Mouse (Mus musculus): ENCODE data around the gene Tsc2. TPM values are rescaled to one million over a fixed set of nuclear protein-coding genes. Genes with fewer than 3 reads are reported as not detected.
"Not testable (repeated sequence)": the region's sequence is repeated elsewhere in the genome, so short reads cannot be mapped to it uniquely, and the experiment has no call there.

The Tsc2 gene
- total RNA-seq (2021): 100 to 1,000 TPM in 1 of 2 experiments, 10 to 100 TPM in 1; 83.2 to 105 TPM
- long read RNA-seq, experiment 1, full-length matches to known transcripts: 21 of 155 reads
- long read RNA-seq, experiment 1, partial matches to known transcripts: 80 of 155 reads
- long read RNA-seq, experiment 1, other reads (novel, unspliced or antisense): 54 of 155 reads
- long read RNA-seq, experiment 2, full-length matches to known transcripts: 13 of 95 reads
- long read RNA-seq, experiment 2, partial matches to known transcripts: 55 of 95 reads
- long read RNA-seq, experiment 2, other reads (novel, unspliced or antisense): 27 of 95 reads

DNA sequence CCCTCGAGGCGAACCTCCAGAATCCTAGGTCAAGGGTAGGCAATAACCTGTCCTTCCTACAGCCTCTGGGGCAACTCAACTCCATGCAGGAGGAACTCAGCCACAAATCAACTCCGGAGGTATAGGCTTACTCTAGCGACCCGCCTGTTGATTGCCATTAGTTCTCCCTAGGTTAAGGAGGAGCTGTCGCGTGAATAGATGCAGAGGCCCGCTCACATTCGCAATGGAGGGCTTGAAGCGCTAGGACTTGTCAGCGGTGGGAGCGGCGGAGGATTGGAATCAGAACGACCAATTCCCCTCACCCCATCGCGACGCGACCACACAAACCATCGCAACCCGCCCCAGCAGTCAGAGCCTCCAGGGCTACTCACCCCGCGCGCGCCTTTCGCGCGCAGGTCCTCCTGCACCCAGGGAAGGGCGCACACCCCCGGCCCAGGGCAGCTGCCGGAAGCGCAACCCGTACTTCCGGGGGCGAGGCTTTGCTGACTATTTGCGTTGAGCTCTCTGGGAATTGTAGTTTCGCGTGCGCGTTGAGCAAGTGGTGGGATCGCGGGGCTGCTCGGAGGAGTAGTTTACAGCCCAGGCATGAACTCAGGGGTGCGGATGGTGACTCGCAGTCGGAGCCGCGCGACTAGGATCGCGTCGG is at the start of gene Tsc2, which contains the start of gene Nthl1:
Tsc2 (minus strand) TSS at position 464 of the 646 bp plus-strand sequence.
Nthl1 (plus strand) TSS at position 514 of the 646 bp plus-strand sequence.
- peak; percentile 82 for DNase-seq (ENCODE audit: low spot score)

DNA sequence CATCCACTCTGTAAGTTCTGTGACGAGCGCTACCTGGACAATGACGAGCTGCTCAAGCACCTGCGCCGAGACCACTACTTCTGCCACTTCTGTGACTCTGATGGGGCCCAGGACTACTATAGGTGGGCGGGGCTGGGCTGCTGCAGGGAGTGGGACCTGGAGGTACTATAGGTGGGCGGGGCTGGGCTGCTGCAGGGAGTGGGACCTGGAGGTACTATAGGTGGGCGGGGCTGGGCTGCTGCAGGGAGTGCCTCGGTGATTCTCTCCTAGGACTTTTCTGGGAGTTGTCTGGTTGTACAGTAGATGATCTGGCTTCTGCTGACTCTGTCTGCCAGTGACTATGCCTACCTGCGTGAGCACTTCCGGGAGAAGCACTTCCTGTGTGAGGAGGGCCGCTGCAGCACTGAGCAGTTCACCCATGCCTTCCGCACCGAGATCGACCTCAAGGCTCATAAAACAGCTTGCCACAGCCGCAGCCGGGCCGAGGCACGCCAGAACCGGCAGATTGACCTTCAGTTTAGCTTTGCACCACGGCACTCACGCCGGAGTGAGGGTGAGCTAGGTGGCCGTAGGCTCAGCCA is 45.2 kb upstream of the Tsc2 start:
- DNase-seq (ENCODE audit: low spot score): no peak

DNA sequence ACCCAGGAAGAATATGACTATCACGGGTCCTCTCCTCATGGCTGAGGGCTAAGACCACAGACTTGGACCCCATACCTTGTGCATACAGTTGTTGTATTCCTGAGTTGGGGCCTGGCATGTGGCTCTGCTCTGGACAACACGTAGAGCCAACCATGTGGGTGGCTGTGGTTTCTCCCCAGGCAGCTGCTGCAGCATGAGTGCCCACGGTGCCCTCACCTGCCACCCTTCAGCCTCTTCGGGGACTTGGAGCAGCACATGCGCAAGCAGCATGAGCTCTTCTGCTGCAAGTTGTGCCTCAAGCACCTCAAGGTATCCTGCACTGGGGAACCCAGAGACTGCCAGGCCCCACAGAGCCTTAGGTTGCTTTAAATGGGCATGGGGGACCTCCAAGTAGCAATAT is 44.4 kb upstream of the Tsc2 start:
- DNase-seq (ENCODE audit: low spot score): no peak

DNA sequence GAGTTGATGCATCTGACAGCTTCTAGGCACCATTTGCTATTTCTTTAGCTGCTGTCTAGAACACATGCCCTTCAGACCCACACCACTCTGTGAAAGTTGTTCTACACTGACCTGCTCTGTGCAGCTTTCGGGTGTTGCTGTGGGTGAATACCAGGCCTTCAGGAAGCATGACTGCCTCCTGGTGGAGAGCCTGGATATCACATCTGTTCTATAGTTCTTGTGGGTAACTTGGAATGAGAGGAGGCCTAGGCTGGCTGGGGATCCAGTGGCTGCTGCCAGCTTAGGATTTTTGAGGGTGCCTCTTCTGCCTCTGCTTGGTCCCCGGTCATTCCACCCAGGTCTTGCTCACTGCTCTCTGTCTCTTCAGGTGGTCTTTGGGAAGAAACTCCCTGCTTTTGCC is 43.8 kb upstream of the Tsc2 start:
- DNase-seq (ENCODE audit: low spot score): peak; percentile 63

DNA sequence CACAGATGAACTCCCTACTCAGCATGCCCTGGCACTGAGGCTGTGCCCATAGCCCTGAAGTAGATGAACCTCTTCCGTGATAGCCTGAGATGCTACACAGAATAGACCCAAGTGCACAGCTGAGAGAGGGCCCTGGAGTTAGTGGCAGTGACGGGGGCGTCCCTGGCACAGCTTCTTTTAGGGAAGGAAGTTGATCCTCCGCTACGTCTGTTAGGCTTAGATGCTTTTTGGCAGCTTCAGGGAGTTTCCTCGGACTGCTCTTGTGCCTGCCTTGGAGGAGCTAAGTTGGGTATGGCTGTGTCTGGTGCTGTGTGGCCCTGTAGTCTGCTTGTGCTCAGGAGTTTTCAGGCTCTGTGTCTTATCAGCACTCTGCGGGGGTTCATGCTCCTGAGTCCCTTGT is 41.8 kb upstream of the Tsc2 start:
- no peak for DNase-seq (ENCODE audit: low spot score)

DNA sequence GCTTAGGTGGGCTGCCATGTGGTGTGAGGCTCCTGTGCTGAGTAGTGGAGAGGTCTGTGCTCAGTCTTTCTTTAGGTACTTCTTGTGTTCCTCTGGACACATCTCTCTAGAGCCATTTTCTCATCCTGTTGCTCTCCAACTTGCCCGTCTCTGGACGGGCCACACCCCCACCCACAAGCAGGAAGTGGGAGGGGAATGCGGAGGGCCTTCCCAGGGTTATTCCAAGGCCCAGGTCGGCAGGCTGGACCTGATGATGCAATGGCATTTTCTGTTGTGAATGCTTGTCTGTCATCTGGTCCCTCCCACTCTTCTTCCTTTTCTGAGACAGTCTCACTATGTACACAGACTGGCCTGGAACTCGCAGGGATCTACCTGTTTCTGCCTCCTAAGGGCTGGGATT is 39.7 kb upstream of the Tsc2 start:
- DNase-seq (ENCODE audit: low spot score): peak; percentile 39

DNA sequence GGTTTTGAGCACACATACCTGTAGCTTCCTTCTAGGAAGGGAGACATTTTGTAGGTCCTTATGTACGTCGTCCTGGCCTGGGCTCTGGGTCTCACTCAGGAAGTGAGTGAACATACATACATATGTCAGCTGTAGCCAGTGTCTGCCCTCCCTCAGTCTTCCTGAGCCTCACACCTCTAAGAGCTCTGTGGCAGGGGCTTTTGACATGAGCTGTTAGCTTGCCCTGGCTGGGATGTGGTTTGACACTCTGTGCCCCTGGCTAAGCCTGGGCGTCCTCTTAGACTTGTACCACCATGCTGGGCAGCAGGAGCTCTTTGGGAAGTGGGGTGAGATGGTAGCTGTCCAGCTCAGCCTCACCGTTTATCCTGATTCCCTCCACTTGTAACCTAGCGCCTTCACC is 38.9 kb upstream of the Tsc2 start:
- no peak for DNase-seq (ENCODE audit: low spot score)

DNA sequence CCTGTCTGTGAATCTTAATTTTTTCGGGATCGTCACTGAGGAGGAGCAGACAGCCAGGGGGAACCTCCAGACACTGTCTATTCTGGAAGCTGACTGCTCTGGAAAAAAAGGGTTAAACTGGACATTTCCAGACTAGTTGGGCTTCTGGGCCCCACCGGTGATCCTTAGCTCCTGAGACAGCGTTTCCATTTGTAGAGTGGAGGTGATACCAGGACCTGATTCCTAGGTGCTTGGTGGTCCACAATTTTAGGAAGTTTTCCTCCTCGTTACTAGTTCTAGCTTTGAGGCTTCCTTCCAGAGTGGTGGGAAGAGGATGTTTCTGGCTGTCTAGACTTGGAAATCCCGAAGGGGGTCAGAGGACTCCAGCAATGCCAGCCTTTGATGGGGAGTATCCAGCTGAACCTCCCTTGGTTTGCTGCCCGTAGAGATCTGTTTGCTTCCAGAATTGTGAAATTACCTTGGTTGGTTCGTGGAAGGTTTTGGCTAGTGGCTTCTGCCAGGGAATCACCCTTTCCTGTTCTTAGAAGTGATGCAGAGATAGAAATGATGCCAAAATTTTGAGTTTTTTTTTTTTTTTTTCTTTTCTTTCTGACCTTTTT is 37.9 kb upstream of the Tsc2 start:
- DNase-seq (ENCODE audit: low spot score): no peak

DNA sequence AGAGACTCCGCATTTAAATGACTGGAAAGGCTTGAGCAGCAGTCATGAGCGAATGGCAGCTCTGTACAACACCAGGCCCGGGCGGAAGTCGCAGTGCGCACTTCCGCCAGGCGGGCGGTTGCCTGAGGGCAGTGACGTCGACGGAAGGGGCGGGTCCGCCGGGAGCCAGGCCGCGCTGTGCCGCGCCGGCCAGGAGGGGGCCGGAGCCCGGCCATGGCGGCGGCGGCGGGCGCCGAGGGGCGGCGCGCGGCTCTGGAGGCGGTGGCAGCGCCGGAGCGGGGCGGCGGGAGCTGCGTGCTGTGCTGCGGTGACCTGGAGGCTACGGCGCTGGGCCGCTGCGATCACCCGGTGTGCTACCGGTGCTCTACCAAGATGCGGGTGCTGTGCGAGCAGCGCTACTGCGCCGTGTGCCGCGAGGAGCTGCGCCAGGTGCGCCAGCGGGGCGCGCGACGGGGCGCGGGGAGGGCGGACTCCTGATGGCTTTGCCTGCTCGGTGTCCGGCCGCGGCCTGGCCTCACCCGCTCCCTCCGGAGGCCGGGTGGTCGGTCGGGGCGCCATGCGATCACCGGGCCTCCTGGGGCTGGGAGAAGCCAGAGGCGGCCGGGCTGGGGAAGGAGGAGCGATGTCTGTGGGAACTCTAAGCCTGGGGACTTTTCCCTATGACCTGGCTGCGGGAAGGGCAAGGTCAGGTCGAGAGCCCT is 37.3 kb upstream of the Tsc2 start, which contains the start of gene Zfp598:
Zfp598 (plus strand) TSS at position 143 of the 701 bp plus-strand sequence.
- DNase-seq (ENCODE audit: low spot score): peak; percentile 95

DNA sequence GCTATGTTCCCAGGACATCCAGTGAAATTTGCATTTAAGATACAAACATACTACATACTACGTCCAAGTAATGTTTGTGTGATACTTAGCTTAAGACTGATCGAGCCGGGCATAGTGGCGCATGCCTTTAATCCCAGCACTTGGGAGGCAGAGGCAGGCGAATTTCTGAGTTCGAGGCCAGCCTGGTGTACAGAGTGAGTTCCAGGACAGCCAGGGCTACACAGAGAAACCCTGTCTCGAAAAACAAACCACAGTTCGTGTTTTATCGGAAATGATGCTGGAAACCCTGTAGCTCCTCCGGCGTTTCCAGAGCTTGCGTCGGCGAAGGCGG is 36.7 kb upstream of the Tsc2 start:
- DNase-seq (ENCODE audit: low spot score): not testable (repeated sequence)

DNA sequence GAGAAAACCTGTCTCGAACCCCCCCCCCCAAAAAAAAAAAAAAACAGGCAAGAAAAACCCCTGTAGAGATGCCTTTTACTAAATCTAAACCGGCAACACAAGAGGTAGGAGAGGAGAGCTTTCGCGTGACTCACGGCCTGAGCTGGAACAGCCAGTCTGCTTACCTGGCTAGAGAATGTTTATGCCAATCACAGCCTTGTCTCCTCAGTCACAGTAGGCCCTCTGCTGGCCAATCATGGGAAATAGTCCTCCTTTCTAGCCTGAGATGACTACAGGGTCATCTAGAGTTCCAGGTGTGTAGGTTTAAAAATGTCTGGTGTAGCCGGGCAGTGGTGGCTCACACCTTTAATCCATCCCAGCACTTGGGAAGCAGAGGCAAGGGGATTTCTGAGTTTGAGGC is 35.0 kb upstream of the Tsc2 start:
- peak; percentile 64 for DNase-seq (ENCODE audit: low spot score)

DNA sequence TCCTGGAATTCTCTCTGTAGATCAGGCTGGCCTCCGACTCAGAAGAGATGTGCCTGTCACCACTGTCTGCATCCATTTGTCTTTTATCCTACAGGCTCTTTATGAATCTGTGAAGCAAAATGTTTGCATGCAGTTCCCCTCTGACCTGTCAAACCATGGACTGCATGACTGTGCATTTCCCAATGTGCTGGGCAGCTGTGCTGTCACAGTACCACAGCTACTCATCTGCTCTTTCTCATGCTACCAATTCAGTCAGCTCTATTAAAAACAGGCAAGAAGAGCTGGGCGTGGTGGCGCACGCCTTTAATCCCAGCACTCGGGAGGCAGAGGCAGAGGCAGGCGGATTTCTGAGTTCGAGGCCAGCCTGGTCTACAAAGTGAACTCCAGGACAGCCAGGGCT is 34.6 kb upstream of the Tsc2 start:
- not testable (repeated sequence) for DNase-seq (ENCODE audit: low spot score)

DNA sequence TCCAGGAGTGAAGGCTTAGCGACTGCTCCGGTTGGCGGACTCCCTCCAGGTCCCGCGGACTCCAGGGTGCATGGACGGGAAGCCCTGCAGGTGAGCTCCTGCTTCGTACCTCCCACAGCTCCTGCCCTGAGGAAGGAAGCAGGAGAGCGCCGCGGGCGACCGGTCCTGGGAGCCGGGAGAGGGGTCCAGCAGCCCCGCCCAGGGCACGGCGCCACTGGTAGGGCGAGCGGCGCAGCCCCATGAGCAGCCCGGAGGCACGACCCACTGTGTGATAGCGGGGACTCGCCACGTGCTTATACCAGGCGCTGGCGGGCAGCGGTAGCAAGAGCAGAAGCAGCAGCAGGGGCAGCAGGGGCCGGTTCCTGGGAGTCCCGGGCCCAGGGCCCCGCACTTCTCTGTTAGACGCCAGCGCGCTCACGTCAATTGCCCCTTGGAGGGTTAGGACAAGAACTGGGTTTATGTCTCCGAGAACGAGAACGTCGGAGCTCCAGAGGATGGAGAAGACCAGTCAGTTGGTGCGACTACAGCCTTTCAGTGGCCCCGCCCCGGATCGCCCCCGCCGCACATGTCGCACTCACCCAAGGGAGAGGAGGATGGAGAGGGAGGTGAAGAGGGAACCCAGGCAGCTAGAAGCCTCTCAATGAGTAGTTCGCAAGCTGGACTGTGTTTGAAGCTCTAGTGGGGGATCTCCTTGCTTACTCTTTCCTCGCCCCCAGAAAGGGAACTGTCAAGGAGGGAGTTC is 25.8 kb upstream of the Tsc2 start, which contains the start of gene Npw:
Npw (minus strand) TSS at position 441 of the 742 bp plus-strand sequence.
- no peak for DNase-seq (ENCODE audit: low spot score)

DNA sequence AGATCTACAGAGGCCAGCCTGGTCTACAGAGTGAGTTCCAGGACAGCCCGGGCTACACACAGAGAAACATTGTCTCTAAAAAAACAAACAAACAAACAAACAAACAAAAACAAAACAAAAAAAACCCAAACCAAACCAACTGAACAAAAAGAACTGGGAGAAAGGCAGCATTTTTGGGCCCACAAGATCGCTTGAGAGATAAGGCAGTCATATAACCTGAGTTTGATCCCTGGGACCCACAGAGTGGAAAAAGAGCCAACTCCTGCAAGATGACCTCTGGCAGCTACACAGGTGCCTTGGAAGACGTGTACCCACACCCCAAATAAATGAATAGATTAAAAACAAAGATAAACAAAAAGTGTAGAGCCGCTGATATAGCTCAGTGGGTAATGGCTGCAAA is 22.5 kb upstream of the Tsc2 start:
- no peak for DNase-seq (ENCODE audit: low spot score)

DNA sequence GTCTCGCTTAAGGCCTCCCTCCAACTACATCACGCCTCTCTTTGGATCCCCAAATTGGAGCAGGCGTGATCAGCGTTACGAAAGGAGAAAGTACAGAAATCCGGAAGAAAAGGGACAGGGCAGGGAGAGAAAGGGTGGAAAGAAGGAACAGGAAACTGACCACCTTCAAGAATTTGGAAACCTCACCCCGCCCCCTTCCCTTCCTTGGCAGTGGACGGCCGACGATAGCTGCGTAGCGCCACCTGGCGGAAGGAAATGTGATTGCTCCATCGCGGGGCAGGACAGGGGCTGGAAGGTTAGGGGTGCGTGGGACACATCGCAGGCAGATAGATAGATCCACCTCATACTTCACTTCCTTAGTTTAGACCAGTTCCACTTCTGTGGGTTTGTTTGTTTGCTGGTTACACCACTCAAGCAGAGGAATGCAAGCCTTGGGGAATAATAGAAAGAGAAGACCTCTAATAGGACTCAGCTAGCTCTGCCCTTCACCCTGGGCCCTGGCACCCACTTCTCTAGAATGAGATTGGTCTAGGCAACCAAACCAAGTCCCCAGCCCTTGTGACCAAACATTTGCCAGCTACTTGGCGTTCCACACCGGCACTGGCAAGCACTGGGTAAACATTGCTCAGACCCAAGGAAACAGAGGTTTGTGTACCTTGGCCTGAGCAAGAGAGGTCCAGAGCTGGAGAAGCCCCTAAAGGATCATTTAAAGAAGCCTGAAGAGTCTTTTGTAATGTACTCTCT is 21.7 kb upstream of the Tsc2 start:
- DNase-seq (ENCODE audit: low spot score): peak; percentile 76

DNA sequence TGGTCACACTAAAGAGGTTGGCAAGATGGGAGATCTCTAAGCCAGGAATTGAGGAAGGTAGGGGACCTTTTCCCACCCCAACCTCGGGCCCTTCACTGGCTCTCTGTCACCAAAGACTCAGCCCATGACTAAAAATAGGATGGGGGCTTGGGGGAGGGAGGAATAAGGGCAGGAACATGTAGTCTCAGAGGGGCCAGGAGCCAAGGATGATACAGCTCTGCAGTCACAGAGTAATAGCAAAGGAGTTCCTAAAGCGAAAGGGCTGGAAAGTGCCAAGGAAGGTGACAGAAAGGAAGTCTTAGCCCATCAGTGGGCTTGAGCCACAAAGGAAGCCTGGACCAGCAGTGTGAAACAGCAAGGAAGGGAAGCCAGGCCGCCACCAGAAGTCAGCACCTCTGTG is 19.4 kb upstream of the Tsc2 start:
- DNase-seq (ENCODE audit: low spot score): no peak

DNA sequence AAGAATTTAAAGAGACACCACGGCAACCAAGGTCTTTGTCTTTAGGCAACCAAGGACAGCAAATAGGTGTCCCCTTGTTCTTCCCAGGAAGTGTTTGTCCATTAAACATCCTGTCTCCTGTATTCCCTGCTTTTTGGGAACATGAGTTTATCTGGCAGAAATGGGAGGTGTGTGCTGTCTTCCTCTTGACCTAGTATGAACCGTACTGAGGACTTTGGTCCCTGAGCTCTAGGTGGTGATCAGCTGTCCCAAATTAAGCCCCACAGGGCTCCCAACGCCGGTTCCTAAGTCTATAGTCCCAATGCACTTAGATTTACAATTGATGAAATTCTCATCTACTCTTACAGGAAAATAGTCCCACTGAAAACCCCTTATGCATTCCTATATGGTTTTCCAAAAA is 18.3 kb upstream of the Tsc2 start:
- no peak for DNase-seq (ENCODE audit: low spot score)

DNA sequence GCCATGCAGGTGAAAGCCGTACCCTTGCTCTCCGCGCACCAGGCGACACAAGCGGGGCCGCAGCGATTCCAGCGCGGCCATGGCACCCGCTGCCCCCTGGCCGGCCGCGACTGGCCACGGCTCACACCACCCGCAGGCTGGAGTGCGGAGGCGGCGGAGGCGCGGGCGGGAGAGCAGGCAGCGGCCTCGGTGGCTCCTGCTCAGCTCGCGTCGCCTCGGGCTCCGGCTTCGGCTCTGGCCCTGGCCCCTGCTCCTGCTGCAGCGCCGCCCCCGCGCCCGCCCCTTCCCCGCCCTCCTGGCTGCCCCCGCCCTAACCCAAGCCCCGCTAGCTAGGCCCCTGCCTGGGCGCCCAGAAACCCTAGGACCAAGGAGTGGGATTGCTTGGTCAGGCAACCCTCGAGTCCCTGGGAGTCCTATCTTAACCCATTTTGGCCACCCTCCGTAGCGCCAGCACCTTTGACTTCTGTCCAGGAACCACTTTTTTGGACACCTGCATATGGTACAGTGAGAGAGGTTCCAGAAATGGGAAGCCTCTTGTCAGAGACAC is 17.7 kb upstream of the Tsc2 start, which contains the start of gene Slc9a3r2:
Slc9a3r2 (minus strand) TSS at position 258 of the 547 bp plus-strand sequence.
- peak; percentile 44 for DNase-seq (ENCODE audit: low spot score)

DNA sequence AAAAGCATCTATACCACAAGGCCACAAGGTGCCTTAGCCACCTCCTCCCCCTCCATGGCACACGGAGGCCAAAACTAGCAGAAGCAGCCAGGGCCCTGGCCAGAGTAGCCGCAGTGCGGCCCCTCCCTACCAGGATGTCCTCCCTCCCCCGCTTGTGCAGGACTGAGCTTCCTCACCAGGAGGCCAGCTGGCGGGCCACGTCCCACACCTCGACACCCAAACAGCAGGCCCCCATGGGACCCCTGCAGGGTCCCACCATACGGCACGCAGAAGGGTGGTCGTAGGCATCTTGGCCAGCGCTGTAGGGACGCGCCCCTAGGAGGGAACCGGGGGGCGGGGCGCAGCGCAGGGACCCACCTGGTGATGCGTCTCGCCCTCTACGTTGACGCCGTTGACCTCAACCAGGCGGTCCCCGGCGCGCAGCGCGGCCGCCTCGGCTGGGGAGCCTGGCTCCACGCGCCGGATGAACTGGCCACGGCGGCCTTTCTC is 17.2 kb upstream of the Tsc2 start:
- DNase-seq (ENCODE audit: low spot score): no peak

Data from gastrocnemius, adult 18-20 months (tissue).